Mouse (Mus musculus): ENCODE results near the gene Efna2. TPM values are rescaled to one million over a fixed set of nuclear protein-coding genes. Genes with fewer than 3 reads are reported as not detected.
"Not testable (repeated sequence)": the region's sequence is repeated elsewhere in the genome, so short reads cannot be mapped to it uniquely, and the experiment has no call there.

Efna2 gene
- polyA plus RNA-seq, 1 experiment from 2014 or later, result 14.5 TPM

- Histone ChIP-seq H3K4me2 (ENCODE audit: low read length) (no peak overlapping the region), H3K4me3 (ENCODE audit: low read depth, low read length) (no peak overlapping the region), H3K9me3 (replicated peaks; ENCODE audit: control insufficient read depth, low read length) (no peaks in the 10 kb centered on the region), H3K27ac (ENCODE audit: low read depth, low read length) (no peak overlapping the region), H3K36me3 (ENCODE audit: control insufficient read depth, insufficient read depth, low read length) (0 out of 2 replicates have a peak, but pooled peaks cover 1% of the 10 kb centered on the region), H3K4me1 (ENCODE audit: control insufficient read depth, insufficient read depth, low read length) (peaks cover 29% of the 10 kb centered on the region), H3K27me3 (replicated peaks; ENCODE audit: control insufficient read depth, insufficient read depth, low read length) (no peaks in the 10 kb centered on the region), H3K9ac (ENCODE audit: low read length) (no peak overlapping the region)
- no peak for ATAC-seq
- DNase-seq (ENCODE audit: low spot score), result no peak
- 77% methylated on average over 8 of the region's 8 CpGs for WGBS
Measured at GRCm38 (mm10) chr10:80163721-80164120, 15.6 kb upstream of the Efna2 start.

GRCm38 (mm10) chr10:80164161-80164997, 14.9 kb upstream of the Efna2 start:
- H3K9ac ChIP-seq (ENCODE audit: low read length), result peak overlapping the region; percentile 66
- H3K4me2 ChIP-seq (ENCODE audit: low read length), result peak overlapping the region; percentile 81
- WGBS, result 10% methylated on average over 44 of the region's 44 CpGs
- peak overlapping the region; percentile 44; the same call in 1 of the 2 replicates for H3K27ac ChIP-seq (ENCODE audit: low read depth, low read length)
- ATAC-seq, result no peak
- peak overlapping the region; percentile 36 for H3K4me3 ChIP-seq (ENCODE audit: low read depth, low read length)
- no peak for DNase-seq (ENCODE audit: low spot score)
- no peaks in the 10 kb centered on the region for H3K27me3 ChIP-seq (replicated peaks; ENCODE audit: control insufficient read depth, insufficient read depth, low read length)
- H3K4me1 ChIP-seq (ENCODE audit: control insufficient read depth, insufficient read depth, low read length), result peaks cover 33% of the 10 kb centered on the region
- peaks cover 1% of the 10 kb centered on the region; the same call in 1 of the 2 replicates for H3K36me3 ChIP-seq (ENCODE audit: control insufficient read depth, insufficient read depth, low read length)
- H3K9me3 ChIP-seq (replicated peaks; ENCODE audit: control insufficient read depth, low read length), result no peaks in the 10 kb centered on the region

GRCm38 (mm10) chr10:80164998-80165344, 14.3 kb upstream of the Efna2 start:
- DNase-seq (ENCODE audit: low spot score), result peak; percentile 96
- Histone ChIP-seq H3K36me3 (ENCODE audit: control insufficient read depth, insufficient read depth, low read length) (peaks cover 7% of the 10 kb centered on the region), H3K4me1 (ENCODE audit: control insufficient read depth, insufficient read depth, low read length) (peaks cover 38% of the 10 kb centered on the region), H3K27me3 (replicated peaks; ENCODE audit: control insufficient read depth, insufficient read depth, low read length) (no peaks in the 10 kb centered on the region), H3K9ac (ENCODE audit: low read length) (peak overlapping the region; percentile 66), H3K9me3 (replicated peaks; ENCODE audit: control insufficient read depth, low read length) (no peaks in the 10 kb centered on the region), H3K4me2 (ENCODE audit: low read length) (peak overlapping the region; percentile 81), H3K4me3 (ENCODE audit: low read depth, low read length) (peak overlapping the region; percentile 36), H3K27ac (ENCODE audit: low read depth, low read length) (peak overlapping the region; percentile 44; the same call in 1 of the 2 replicates)
- ATAC-seq, result peak; percentile 36
- WGBS, result 0% methylated on average over 17 of the region's 17 CpGs

GRCm38 (mm10) chr10:80165392-80166128, 13.7 kb upstream of the Efna2 start, which contains the start of gene Cirbp:
Gene Cirbp, plus strand, starts transcription at chr10:80165985.
- H3K4me1 ChIP-seq (ENCODE audit: control insufficient read depth, insufficient read depth, low read length), result peaks cover 38% of the 10 kb centered on the region
- H3K9ac ChIP-seq (ENCODE audit: low read length), result peak within 1 kb of the TSS; percentile 66
- WGBS, result 14% methylated on average over 20 of the region's 20 CpGs
- no peak for DNase-seq (ENCODE audit: low spot score)
- H3K27ac ChIP-seq (ENCODE audit: low read depth, low read length), result peak within 1 kb of the TSS; percentile 66
- peaks cover 13% of the 10 kb centered on the region for H3K36me3 ChIP-seq (ENCODE audit: control insufficient read depth, insufficient read depth, low read length)
- no peaks in the 10 kb centered on the region for H3K9me3 ChIP-seq (replicated peaks; ENCODE audit: control insufficient read depth, low read length)
- ATAC-seq, result no peak
- no peaks in the 10 kb centered on the region for H3K27me3 ChIP-seq (replicated peaks; ENCODE audit: control insufficient read depth, insufficient read depth, low read length)
- peak within 1 kb of the TSS; percentile 81 for H3K4me2 ChIP-seq (ENCODE audit: low read length)
- peak within 1 kb of the TSS; percentile 36 for H3K4me3 ChIP-seq (ENCODE audit: low read depth, low read length)

GRCm38 (mm10) chr10:80166136-80166535, 13.1 kb upstream of the Efna2 start:
- H3K9me3 ChIP-seq (replicated peaks; ENCODE audit: control insufficient read depth, low read length); H3K4me3 ChIP-seq (ENCODE audit: low read depth, low read length); ATAC-seq; DNase-seq (ENCODE audit: low spot score); H3K27me3 ChIP-seq (replicated peaks; ENCODE audit: control insufficient read depth, insufficient read depth, low read length): not testable (repeated sequence)
- peak overlapping the region; percentile 81 for H3K4me2 ChIP-seq (ENCODE audit: low read length)
- H3K9ac ChIP-seq (ENCODE audit: low read length), result peak overlapping the region; percentile 43; the same call in 1 of the 2 replicates
- H3K36me3 ChIP-seq (ENCODE audit: control insufficient read depth, insufficient read depth, low read length), result peaks cover 19% of the 10 kb centered on the region
- H3K27ac ChIP-seq (ENCODE audit: low read depth, low read length), result peak overlapping the region; percentile 66; the same call in 1 of the 2 replicates
- WGBS, result 93% methylated on average over 4 of the region's 4 CpGs
- peaks cover 32% of the 10 kb centered on the region for H3K4me1 ChIP-seq (ENCODE audit: control insufficient read depth, insufficient read depth, low read length)

- no peaks in the 10 kb centered on the region for H3K27me3 ChIP-seq (replicated peaks; ENCODE audit: control insufficient read depth, insufficient read depth, low read length)
- peaks cover 37% of the 10 kb centered on the region for H3K4me1 ChIP-seq (ENCODE audit: control insufficient read depth, insufficient read depth, low read length)
- H3K9me3 ChIP-seq (replicated peaks; ENCODE audit: control insufficient read depth, low read length), result no peaks in the 10 kb centered on the region
- peak overlapping the region; percentile 98 for H3K27ac ChIP-seq (ENCODE audit: low read depth, low read length)
- under 1% methylated on average over 53 of the region's 55 CpGs for WGBS
- peak overlapping the region; percentile 93 for H3K4me3 ChIP-seq (ENCODE audit: low read depth, low read length)
- ATAC-seq, result peak; percentile 93
- peaks cover 33% of the 10 kb centered on the region for H3K36me3 ChIP-seq (ENCODE audit: control insufficient read depth, insufficient read depth, low read length)
- H3K4me2 ChIP-seq (ENCODE audit: low read length), result peak overlapping the region; percentile 85
- H3K9ac ChIP-seq (ENCODE audit: low read length), result peak overlapping the region; percentile 99
- peak; percentile 100 for DNase-seq (ENCODE audit: low spot score)
Measured at GRCm38 (mm10) chr10:80167460-80168037, 11.7 kb upstream of the Efna2 start.

GRCm38 (mm10) chr10:80168038-80168661, 11.1 kb upstream of the Efna2 start:
- peak; percentile 94 for DNase-seq (ENCODE audit: low spot score)
- Histone ChIP-seq H3K27ac (ENCODE audit: low read depth, low read length) (peak overlapping the region; percentile 98), H3K36me3 (ENCODE audit: control insufficient read depth, insufficient read depth, low read length) (peaks cover 34% of the 10 kb centered on the region), H3K4me2 (ENCODE audit: low read length) (peak overlapping the region; percentile 85), H3K4me3 (ENCODE audit: low read depth, low read length) (peak overlapping the region; percentile 93), H3K27me3 (replicated peaks; ENCODE audit: control insufficient read depth, insufficient read depth, low read length) (no peaks in the 10 kb centered on the region), H3K4me1 (ENCODE audit: control insufficient read depth, insufficient read depth, low read length) (peaks cover 38% of the 10 kb centered on the region), H3K9ac (ENCODE audit: low read length) (peak overlapping the region; percentile 99), H3K9me3 (replicated peaks; ENCODE audit: control insufficient read depth, low read length) (no peaks in the 10 kb centered on the region)
- WGBS, result under 1% methylated on average over 48 of the region's 48 CpGs
- peak; percentile 40 for ATAC-seq

GRCm38 (mm10) chr10:80169070-80169469, 10.2 kb upstream of the Efna2 start:
- Histone ChIP-seq H3K4me2 (ENCODE audit: low read length) (peak overlapping the region; percentile 85), H3K9ac (ENCODE audit: low read length) (peak overlapping the region; percentile 99), H3K4me3 (ENCODE audit: low read depth, low read length) (peak overlapping the region; percentile 93), H3K36me3 (ENCODE audit: control insufficient read depth, insufficient read depth, low read length) (peaks cover 34% of the 10 kb centered on the region), H3K9me3 (replicated peaks; ENCODE audit: control insufficient read depth, low read length) (no peaks in the 10 kb centered on the region), H3K27ac (ENCODE audit: low read depth, low read length) (peak overlapping the region; percentile 98; the same call in 1 of the 2 replicates), H3K4me1 (ENCODE audit: control insufficient read depth, insufficient read depth, low read length) (peaks cover 38% of the 10 kb centered on the region), H3K27me3 (replicated peaks; ENCODE audit: control insufficient read depth, insufficient read depth, low read length) (no peaks in the 10 kb centered on the region)
- ATAC-seq (no peak), DNase-seq (ENCODE audit: low spot score) (no peak)
- WGBS, result 53% methylated on average over 1 of the region's 1 CpGs

All from forebrain, embryonic 14.5 days (tissue).